Mouse (Mus musculus) left cerebral cortex, postnatal 10 days (tissue): ENCODE results near the gene Polr1d. TPM values are rescaled to one million over a fixed set of nuclear protein-coding genes. Genes with fewer than 3 reads are reported as not detected.

Experiments used
- DNase-seq, 2 experiments: peaks; one replicate each; pipeline ENCODE4 v3.0.0; 2021 to 2022; ENCODE audit warnings: low spot score in 2 of 2, mixed read lengths in 1 of 2; ENCODE audit errors: extremely low spot score in 1 of 2
- intact Hi-C: fragments of 180-260 bp; cut with DNase I; formaldehyde crosslinking; loops from one replicate; pipeline ENCODE4 v1.15.1; 2025
- total RNA-seq, 2 experiments: library from RNA; stranded (reverse); gene quantifications; 2 replicates each; pipeline ENCODE4 v1.2.3; 2021

Polr1d gene
- total RNA-seq, 2 experiments from 2014 or later: 82.2 to 88.3 TPM

DNA sequence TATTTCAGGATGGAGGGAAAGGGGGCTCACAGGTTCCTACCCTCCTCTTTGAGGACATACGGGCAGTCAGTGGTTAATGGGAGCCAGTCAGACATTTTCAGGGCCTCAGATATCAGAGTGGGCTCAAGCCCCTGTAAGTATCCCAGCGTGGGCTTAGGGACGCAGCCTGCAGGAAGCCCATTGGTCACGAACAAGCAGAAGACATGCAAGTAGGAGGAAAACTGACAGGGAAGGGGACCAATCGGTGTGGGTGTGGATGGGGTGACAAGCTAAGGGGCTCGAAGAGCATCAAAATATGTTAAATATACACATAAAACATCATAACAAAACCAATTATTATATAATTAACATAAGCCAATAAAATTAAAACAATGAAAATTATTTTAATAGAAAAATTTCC, 22.5 kb upstream of the Polr1d start:
- intact Hi-C loops: no loop called here
- no peak for DNase-seq

DNA sequence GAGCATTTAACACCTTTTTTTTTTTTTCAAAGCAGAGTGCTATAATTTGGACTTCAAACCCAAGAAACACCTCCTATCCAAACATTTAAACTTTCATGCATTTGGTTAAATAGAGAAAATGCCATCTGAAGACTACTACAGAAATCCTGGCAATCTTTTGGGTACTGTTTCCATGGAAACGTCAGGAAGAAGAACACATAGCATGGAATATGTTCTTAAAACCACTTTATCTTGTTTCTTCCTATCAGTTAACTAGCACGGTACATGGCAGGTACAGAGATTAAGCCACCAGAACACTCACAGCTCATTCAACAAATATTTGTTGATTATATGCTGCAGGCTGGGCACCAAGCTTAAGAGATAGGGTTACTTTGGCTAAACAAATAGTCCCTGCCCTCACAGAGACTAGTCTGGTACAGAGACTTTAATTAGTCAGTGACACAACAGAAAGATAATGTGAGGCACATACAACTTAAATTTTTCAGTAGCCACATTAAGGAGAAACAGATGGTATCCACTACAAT, 22.0 kb upstream of the Polr1d start:
- DNase-seq: no peak
- intact Hi-C loops: no loop called here

DNA sequence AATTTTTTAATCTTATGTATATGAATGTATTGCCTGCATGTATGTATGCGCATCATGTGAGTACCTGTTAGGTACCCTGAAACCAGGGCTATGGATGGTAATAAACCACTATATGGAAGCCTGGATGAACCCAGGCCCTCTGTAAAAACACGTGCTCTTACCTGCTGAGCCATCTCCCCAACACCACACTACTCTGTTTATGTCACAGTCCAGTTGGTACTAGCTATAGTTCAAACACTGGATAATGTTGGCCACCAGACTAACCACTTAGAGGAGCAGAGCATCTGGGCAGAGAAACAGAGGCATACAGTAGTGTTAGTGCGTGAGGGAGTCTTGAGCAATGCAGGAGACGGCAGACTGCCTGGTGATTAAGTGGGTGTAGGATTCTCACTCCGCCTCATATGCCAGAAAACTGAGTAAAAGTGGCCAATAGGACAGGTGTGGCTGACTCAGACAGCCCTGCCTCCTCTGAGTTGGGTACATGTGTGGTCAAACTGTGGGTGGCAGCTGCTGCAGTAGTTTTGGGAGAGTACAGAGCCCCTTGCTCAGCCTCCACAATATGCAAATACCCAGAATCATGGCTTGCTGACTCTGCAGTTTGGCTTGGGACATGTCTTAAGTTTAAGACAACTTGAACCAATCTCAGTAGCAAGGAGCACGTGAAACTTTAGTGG, 21.1 kb upstream of the Polr1d start:
- no peak for DNase-seq
- intact Hi-C loops: no loop called here

DNA sequence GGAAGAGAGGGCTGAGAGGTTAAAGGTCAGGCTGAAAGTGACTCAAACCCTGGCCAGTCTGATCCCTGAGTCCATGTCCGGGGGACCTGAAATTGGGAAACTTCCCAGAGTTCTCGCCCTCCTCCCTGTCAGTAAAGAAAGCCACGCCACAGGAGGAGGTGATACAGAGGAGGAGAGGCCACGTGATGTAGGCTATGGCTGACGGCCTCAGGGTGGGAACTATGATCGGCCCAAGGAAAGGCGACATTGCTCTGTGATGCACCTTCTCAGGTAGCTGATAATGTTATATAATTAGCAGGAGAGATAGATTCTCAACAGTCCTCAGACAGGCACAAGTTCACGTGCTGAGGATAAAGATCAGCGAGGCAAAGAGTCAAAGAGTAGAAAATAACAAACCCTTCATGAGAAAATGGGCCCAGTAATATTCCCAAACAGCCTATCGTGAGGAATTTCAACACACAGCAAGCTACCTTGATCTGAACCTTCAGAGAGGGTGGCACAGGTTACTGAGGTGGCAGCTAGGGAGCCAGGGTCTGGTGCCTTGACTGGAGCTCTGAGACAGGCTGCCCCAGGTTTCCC, 20.0 kb upstream of the Polr1d start:
- DNase-seq: no peak
- intact Hi-C loops: no loop called here

DNA sequence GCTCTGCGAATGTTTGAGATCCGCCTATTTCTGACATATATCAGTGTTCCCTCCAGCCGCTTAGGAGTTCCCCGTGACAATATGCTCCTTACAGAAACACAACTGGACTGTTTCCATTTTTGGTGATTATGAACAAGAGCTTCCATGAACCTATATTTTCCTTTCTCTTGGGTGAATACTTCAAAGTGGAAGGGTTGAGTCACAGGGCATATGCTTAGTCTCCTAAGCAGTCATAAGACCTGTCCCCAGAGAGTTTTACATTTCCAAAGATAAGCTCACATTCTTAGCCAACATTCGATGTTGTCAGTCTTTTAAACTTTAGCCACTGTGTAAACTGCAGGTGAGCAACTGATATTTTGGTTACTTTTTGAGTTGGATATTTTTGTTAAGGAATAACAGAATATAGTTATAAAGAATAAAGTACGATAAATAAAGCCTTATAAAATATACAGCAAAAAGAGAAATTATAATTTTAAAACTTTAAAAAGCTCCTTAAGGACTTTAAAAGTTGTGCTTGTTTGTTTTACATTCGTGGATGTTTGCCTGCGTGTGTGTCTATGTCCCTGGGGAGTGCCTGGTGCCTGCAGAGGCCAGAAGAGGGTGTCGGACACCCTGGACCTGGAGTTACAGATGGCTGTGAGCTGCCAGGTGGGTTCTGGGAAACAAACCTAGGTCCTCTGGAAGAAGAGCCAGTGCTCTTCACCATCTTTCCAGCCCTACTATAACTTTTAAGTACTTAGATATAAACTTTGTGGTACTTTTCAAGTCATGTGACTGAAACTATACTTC, 19.0 kb upstream of the Polr1d start:
- intact Hi-C loops: no loop called here

DNA sequence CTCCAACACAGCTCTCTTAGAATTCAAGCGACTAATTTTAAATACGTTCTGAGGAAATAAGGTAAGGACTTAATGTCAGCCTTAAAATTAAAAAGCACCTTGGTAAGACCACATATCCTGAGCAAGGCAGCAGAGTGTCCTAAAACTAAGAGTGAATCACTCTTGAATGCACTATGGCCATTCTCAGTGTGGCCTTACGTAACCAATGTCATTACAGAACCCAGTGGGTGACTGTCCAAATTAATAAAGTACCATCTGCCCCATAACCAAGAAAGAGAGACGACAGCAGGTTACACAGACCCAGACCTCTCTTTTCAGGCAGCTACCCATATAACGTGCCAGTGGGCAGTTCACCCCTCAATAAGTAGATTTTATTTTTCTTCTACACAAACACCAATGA, 18.2 kb upstream of the Polr1d start:
- DNase-seq: no peak
- intact Hi-C loops: no loop called here

More for the DNA sequence above, 19.0 kb upstream of the Polr1d start:
- no peak for DNase-seq

DNA sequence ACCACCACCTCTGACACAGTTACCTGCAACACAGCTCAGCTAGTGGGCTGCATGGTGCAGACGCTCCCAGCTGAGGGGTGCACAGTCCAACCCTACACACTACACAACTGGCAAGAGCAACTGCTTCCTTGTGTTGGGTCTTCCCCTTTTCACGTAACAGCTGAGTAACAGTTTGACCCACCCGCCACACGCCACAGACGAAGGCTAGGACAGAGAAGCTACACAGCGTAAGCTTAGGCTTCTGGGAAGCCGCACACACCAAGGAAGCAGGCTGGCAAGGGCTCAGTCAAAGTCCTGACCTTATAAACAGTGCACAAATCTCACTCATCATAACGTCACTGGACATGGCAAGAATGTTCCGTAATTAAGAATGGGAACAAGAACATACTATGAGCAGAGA, 17.5 kb upstream of the Polr1d start:
- intact Hi-C loops: no loop called here
- no peak for DNase-seq

DNA sequence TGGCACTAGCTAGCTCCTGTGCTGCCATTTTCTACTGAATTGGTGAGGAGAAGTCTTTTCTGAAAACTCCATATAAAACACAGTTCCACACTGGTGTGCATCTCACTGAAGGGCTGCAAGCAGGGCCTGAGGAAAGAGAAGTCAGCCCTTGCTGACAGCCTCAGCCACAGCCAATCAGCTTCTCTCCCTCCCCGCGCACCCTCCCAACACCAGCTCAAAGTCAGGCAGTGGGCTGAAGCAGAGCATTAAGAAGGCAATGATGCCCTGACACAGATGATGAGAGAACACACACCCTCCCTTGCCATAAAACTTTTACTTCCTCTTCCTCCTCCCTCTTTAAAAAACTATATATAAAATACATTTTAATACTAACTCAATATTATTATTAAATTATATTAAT, 16.8 kb upstream of the Polr1d start:
- intact Hi-C loops: no loop called here
- DNase-seq: no peak

DNA sequence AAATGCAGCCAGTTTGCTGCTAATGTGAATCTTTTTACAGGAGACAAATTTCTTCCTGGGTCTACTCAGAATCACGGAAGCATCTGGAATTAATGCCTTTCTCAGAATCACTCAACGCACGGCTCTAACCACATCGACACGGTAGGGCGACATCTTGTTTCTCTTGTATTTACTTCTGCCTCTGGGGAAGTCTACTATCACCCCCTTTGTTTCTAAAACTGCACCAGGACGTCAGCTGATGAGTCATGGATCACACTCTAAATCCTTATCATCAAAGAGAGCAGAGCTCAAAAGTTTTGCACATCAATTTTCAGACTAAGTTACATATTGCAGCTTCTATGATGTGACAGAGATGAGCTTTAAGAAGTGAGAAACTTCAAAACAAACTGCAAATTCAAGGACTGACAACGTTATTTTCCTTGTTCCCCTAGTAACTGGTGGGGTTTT, 13.6 kb upstream of the Polr1d start:
- intact Hi-C loops: no loop called here
- DNase-seq: no peak

DNA sequence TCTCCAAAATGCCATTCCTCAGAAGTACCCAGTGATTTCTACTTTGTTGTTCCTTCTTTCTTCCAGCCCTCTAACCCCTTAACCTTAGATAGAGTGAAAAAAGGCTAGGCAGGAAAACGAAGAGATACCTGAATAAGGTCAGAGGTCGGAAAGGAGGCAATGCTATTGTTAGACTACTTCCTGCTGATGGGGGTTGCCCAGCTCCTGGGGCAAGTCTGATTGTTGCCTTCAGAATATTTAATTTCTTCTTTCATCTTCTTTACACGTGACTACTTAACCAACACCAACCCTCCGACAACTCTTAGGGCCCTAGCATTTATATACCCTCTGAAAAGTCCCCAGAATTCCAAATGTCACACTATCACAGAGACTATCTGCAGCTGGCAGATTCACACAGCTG, 10.7 kb upstream of the Polr1d start:
- intact Hi-C loops: no loop called here
- no peak for DNase-seq

DNA sequence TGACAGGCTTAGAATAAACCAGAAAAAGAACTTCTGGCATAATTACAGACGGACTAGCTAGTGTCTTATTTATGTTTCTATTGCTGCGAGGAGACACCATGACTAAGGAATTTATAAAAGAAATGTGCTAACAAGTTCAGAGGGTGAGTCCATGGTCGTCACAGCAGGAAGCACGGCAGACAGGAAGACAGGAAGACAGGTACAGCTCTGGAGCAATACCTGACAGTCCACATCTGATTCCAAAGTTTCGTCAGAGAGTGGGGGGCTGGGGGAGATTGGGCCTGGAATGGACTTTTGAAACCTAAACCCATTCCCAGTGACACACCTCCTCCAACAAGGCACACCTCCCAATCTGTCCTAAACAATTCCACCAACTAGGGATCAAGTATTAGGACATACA, 9.9 kb upstream of the Polr1d start:
- no peak for DNase-seq
- intact Hi-C loops: no loop called here

DNA sequence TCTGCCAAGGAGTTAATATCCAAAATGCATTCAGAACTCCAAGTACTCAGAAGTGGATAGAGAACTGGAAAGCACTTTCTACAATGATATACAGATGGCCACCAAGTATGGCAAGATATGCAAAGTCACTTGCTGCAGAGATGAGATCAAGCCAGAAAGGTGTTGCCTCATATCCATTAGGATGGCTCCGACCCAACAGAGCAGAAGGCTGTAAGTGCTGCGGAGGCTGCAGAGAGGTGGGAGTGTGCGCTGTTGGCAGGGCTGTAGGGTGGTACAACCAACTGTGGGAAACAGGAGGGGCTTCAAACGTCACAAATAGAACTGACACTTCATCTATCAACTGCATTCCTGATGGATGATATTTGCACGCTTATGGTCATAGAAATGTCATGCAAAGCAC, 8.0 kb upstream of the Polr1d start:
- intact Hi-C loops: no loop called here

DNA sequence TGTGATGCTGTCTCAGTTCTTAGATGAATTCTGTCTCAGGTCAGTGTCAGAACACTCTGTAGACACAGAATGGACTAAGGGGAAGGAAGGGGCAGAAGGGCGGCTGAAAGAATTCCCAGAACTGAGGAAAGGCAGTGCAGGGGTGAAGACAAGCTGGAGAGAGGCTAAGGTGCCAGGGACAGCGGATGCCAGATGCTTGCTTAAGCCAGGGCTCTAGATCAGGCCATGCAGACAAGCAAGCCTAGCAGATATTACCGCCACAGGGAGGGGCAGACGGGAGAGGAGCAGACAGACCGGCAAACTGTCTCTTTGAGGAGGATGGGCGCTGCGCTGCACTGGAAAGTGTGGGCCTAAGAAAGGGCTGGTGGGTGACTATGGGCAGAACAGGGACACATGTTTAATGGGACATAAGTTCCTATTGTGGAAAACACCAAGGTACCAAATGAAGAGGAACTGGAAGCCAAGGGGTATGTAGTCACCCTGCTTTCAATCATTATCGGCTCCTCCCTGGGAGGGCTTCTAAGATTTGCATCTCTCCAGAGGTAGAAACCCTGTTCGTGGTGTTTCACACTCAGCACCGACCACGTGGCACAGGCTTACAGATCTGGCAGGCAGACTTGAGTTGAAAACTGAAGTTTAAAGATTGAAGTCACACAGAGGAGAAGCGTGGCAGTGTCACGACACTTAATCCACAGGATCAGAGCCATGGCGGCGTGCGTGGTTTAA, 5.9 kb upstream of the Polr1d start:
- intact Hi-C loops: no loop called here
- no peak for DNase-seq

More for the DNA sequence above, 8.0 kb upstream of the Polr1d start:
- no peak for DNase-seq

DNA sequence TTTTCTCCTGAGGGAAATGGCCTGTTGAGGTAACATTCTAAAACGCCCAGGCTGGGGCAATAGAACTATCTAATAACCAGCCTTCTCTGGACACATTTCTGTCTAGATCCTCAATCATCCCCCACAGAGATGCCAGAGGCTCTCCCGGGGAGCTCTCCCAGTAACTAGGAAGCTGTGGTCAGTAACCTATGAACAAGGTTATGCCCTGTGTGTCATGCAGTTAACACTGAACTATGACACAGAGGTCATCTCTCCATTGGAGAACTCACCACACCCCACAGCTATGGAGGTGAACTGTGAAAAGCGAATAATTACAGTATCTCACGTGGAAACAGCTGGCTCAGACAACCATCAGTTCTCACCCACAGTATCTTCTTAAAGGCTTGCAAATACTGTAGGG, 5.0 kb upstream of the Polr1d start:
- DNase-seq: no peak

DNA sequence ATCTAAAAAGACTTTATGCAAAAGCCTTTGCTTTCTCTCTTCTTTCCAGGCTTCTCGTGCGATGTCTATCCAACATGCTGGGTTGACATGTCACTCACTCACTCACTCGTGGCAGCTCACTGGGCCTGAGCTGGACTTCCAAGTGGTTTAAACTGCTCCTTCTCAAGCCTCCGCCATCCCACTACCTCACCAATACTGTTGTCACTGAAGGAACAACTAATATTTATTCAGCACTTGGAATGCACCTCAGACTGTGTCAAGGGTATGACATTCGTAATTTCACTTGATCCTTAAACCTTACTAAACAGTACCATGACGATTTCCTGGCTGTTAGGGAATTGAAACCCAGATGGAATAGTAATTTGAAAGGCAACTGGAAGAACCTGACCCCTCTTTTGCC, 3.0 kb upstream of the Polr1d start:
- intact Hi-C loops: no loop called here
- DNase-seq: no peak

More for the DNA sequence above, 5.0 kb upstream of the Polr1d start:
- intact Hi-C loops: no loop called here

DNA sequence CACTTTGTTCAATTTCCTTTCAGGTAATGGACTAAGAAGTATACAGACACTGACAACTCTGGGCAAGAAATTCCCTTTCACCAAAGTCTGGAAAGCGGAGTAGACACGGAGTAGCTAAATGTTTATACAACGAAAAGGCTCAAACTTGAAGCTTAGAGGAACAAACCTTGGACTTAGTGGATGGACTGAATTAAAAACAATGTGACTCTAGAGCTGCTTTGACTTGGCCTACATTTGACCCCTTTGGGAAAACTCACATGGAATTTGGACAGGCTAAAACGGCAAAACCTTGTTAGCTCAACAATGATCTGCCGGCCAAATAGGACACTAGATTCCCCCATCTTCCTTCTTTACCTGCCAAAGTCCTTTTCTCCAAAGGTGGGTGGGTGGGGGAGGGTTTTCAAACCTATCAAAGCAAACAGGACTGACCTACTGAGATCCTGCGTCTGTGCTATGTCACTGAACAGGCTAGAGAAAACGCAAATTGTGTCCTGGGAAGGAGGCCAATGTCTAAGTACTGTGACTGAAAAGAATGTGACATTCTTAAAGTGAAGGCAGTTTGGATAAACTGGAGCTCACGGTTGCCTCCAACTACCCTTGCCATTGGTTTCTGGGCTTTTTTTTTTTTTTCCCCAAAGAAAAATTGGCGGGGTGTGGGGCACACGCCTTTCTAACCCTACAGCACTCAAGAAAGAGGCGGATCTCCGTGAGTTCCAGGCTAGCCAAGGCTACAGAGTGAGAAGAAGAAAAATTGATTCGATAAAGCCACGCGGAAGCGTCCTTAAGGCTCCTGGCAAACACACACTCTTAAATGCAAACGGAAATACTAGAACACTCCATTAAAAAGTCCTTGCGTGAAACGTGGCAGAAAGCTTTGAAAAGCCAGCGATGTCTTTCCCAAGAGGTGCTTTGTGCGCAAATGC, 1.5 kb upstream of the Polr1d start:
- DNase-seq: no peak
- intact Hi-C loops: loop anchor here (5.0 kb wide), 1 partner anchor 93 kb away; no protein-coding TSS in a partner anchor

DNA sequence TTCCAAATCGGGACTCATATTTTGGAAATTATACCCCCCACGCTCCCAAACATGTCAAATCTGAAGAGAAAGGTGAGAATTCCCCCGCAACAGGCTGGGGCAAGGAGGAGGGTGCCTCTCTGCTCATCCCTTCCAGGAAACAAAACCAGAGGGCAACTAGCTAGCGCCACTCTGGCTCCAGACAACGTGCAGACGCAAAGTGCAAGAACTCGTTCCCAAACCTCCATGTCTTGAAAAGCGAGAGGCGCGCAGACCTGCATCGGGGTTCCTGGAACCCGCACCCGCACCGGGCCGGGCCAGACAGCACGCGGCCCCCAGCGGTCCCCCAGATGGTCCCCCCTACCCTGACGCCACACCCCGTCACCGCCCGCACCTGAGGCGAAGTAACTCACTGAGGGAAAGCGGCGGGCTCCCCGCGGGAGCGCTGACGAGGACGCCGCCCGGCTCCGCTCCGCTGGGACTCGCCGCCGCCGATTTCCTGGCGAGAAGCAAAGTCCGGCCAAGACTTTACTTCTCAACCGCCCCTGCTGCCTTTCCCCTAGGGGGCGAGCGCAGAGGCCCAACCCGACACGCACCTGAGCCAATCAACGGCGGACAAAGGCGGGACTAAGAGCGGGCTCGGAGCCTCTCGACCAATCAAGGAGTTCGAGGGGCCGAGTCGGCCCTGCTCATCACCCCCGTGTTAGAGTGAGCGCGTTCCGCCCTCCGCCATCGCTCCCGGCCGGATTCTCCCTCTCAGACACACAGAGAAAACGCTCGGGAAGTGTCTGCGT, 638 bp upstream of the Polr1d start, which contains the start of gene Lnx2:
TSS of gene Lnx2 (minus strand) at position 561 of the 773 bp plus-strand sequence.
- intact Hi-C loops: loop anchor here (5.0 kb wide), 1 partner anchor 94 kb away; no protein-coding TSS in a partner anchor
- DNase-seq: peak; percentile 98
